Mouse (Mus musculus) neural tube, embryonic 11.5 days (tissue): ENCODE measurements at regions not wholly inside any gene's neighbourhood (a gene's known extent, or its start where the extent isn't known, plus 50 kb on each side); places are given as distances from the start of the nearest gene placed in this dataset.

Experiments
- ATAC-seq: fragments of 200-750 bp; cut with Nextera tagmentation; 2 replicates; pipeline ENCODE4 v1.8.0; 2017; ENCODE audit warnings: moderate number of reproducible peaks, mild to moderate bottlenecking, moderate TSS enrichment, moderate library complexity; ENCODE audit not compliant: insufficient read depth, low FRiP score, low TSS enrichment
- DNase-seq: peaks from one replicate; pipeline ENCODE4 v3.0.0-alpha.2; 2015; ENCODE audit warnings: low spot score
- H3K27ac ChIP-seq: fragments of 300-500 bp; sonication (generic); 2 replicates; pipeline ENCODE4 v1.5.1; 2014; ENCODE audit warnings: low read depth, mild to moderate bottlenecking, low read length
- H3K27me3 ChIP-seq: fragments of 300-500 bp; sonication (generic); 2 replicates; pipeline ENCODE4 v1.6.1; 2014; ENCODE audit warnings: mild to moderate bottlenecking, low read length, mixed read lengths; ENCODE audit not compliant: control insufficient read depth, insufficient read depth
- H3K36me3 ChIP-seq: fragments of 300-500 bp; sonication (generic); 2 replicates; pipeline ENCODE4 v1.6.1; 2014; ENCODE audit warnings: mild to moderate bottlenecking, low read length, moderate library complexity, mixed read lengths; ENCODE audit not compliant: control insufficient read depth, insufficient read depth
- H3K4me1 ChIP-seq: fragments of 300-500 bp; sonication (generic); 2 replicates; pipeline ENCODE4 v1.6.1; 2014; ENCODE audit warnings: low read length, mixed read lengths; ENCODE audit not compliant: control insufficient read depth, insufficient read depth
- H3K4me2 ChIP-seq: fragments of 300-500 bp; sonication (generic); 2 replicates; pipeline ENCODE4 v1.6.1; 2014; ENCODE audit warnings: low read depth, mild to moderate bottlenecking, moderate library complexity
- H3K4me3 ChIP-seq: fragments of 300-500 bp; sonication (generic); 2 replicates; pipeline ENCODE4 v1.5.1; 2014; ENCODE audit warnings: low read depth, low read length
- H3K9ac ChIP-seq: fragments of 300-500 bp; sonication (generic); 2 replicates; pipeline ENCODE4 v1.6.1; 2014; ENCODE audit warnings: mild to moderate bottlenecking, low read length
- H3K9me3 ChIP-seq: fragments of 300-500 bp; sonication (generic); 2 replicates; pipeline ENCODE4 v1.6.1; 2016; ENCODE audit warnings: low read length; ENCODE audit not compliant: control insufficient read depth
- WGBS: fragments of 180-500 bp; shearing (Covaris S2); extraction: QIAGEN DNeasy Blood & Tissue Kit; methylation state at CpG from one replicate; pipeline ENCODE4 v1.1.7; 2014; 5-methylcytosine and 5-hydroxymethylcytosine counted together

DNA sequence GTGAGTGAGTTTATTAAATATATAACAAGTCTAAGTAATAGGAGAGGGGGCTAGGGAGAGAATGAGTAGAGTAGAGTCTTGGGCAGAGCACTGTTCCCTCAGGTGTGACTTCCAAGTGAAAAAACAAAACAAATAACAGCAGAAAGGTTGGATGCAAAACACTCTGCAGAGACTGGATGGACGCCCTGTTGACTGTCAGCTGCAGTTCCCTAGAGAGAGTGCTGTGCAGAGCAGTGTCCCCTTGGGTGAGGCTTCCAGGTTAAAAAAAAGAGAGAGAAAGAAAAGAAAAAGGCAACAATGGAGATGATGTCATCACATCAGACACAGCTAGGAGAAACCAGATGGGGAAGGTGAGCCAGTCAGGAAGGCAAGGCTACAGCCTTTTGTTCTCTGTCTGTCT, 137.6 kb upstream of the Hmgn3 start:
- Histone ChIP-seq H3K4me1 (no peaks in the 10 kb centered on the region), H3K9ac (no peak overlapping the region), H3K27me3 (no peaks in the 10 kb centered on the region), H3K36me3 (no peaks in the 10 kb centered on the region), H3K4me3 (no peak overlapping the region), H3K4me2 (no peak overlapping the region), H3K9me3 (no peaks in the 10 kb centered on the region), H3K27ac (no peak overlapping the region)
- no peak for ATAC-seq
- no peak for DNase-seq
- 62% methylated on average over 1 of the region's 1 CpGs for WGBS

- DNase-seq (no peak), ATAC-seq (no peak)
- H3K27ac ChIP-seq = no peak overlapping the region
- WGBS = 72% methylated on average over 4 of the region's 4 CpGs
- no peaks in the 10 kb centered on the region for H3K27me3 ChIP-seq
- H3K36me3 ChIP-seq = no peaks in the 10 kb centered on the region
- H3K9ac ChIP-seq = no peak overlapping the region
- H3K9me3 ChIP-seq = no peaks in the 10 kb centered on the region
- no peaks in the 10 kb centered on the region for H3K4me1 ChIP-seq
- no peak overlapping the region for H3K4me3 ChIP-seq
- no peak overlapping the region for H3K4me2 ChIP-seq
These were observed 137.2 kb upstream of the Hmgn3 start for GRCm38 (mm10) chr9:83283662-83284061.

DNA sequence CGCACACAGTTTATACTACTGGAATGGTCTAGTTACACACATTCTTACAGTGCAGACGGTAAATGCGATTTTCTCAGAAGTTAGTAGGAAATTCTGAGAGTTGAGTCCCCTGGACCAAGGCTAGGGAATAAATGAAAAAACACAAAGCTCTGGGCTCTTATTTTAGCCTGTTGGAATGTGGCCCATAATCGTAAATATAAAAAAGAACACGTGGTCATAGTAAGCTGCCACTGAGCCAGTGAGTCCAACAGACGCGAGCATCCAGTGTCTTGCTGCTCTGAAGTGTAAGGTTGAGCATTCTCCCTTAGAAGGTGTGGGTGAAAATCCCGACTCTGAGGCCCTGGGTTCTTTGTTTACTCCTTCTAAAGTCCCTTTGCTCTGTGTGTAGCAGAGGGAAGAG, 136.8 kb upstream of the Hmgn3 start:
- ATAC-seq = no peak
- H3K9me3 ChIP-seq = no peaks in the 10 kb centered on the region
- 78% methylated on average over 8 of the region's 8 CpGs for WGBS
- H3K4me3 ChIP-seq = no peak overlapping the region
- no peak for DNase-seq
- H3K27ac ChIP-seq = no peak overlapping the region
- no peak overlapping the region for H3K4me2 ChIP-seq
- H3K36me3 ChIP-seq = no peaks in the 10 kb centered on the region
- no peaks in the 10 kb centered on the region for H3K4me1 ChIP-seq
- no peak overlapping the region for H3K9ac ChIP-seq
- no peaks in the 10 kb centered on the region for H3K27me3 ChIP-seq

GRCm38 (mm10) chr9:83277791-83278190, 131.3 kb upstream of the Hmgn3 start:
- 78% methylated on average over 5 of the region's 5 CpGs for WGBS
- no peaks in the 10 kb centered on the region for H3K4me1 ChIP-seq
- ATAC-seq (no peak), DNase-seq (no peak)
- no peak overlapping the region for H3K4me2 ChIP-seq
- H3K4me3 ChIP-seq = no peak overlapping the region
- H3K9me3 ChIP-seq = no peaks in the 10 kb centered on the region
- no peak overlapping the region for H3K9ac ChIP-seq
- H3K27me3 ChIP-seq = no peaks in the 10 kb centered on the region
- H3K36me3 ChIP-seq = no peaks in the 10 kb centered on the region
- no peak overlapping the region for H3K27ac ChIP-seq

DNA sequence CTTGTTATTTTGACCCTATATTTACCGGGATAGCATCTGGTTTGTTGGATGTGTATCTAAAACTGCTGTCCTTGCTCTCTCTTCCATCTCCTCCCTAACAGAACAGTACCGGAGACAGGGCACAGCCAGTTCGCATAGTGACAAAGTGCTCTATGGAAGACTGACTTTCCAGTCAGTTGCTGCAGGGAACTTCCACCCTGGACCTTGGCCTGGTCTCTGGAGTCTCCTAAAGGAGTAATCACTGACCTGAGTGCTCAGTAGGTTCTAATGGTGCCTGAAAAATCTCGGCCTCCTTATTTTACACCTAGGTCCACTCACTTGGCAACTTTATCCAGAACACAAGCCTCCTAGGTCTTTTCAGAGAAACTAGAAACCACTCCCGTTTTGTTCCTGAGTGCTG, 130.9 kb upstream of the Hmgn3 start:
- H3K4me1 ChIP-seq = no peaks in the 10 kb centered on the region
- no peaks in the 10 kb centered on the region for H3K36me3 ChIP-seq
- no peaks in the 10 kb centered on the region for H3K27me3 ChIP-seq
- no peak overlapping the region for H3K4me3 ChIP-seq
- no peak overlapping the region for H3K4me2 ChIP-seq
- ATAC-seq (no peak), DNase-seq (no peak)
- WGBS = 88% methylated on average over 5 of the region's 5 CpGs
- no peak overlapping the region for H3K27ac ChIP-seq
- H3K9ac ChIP-seq = no peak overlapping the region
- no peaks in the 10 kb centered on the region for H3K9me3 ChIP-seq

DNA sequence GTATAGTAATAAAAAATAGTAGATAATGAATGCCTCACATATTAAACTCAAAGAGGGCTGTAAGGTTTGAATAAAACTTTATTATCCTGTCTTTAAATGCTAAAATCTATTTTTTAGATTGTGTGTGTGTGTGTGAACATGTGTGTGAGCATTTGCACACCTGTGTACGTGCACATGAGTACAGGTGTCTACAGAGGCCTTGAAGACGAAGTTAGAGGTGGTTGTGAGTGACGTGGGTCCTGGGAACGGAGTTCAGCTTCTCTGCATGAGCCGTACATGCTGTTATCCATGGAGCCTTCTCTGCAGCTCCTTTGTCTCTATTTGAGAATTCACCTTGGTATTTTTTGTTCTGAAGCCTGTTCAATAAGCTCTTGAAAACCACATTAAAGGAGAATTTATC, 129.8 kb upstream of the Hmgn3 start:
- ATAC-seq (no peak), DNase-seq (no peak)
- Histone ChIP-seq H3K27me3 (no peaks in the 10 kb centered on the region), H3K9ac (no peak overlapping the region), H3K9me3 (no peaks in the 10 kb centered on the region), H3K27ac (no peak overlapping the region), H3K4me3 (no peak overlapping the region), H3K4me2 (no peak overlapping the region), H3K36me3 (no peaks in the 10 kb centered on the region), H3K4me1 (no peaks in the 10 kb centered on the region)
- 89% methylated on average over 5 of the region's 5 CpGs for WGBS

DNA sequence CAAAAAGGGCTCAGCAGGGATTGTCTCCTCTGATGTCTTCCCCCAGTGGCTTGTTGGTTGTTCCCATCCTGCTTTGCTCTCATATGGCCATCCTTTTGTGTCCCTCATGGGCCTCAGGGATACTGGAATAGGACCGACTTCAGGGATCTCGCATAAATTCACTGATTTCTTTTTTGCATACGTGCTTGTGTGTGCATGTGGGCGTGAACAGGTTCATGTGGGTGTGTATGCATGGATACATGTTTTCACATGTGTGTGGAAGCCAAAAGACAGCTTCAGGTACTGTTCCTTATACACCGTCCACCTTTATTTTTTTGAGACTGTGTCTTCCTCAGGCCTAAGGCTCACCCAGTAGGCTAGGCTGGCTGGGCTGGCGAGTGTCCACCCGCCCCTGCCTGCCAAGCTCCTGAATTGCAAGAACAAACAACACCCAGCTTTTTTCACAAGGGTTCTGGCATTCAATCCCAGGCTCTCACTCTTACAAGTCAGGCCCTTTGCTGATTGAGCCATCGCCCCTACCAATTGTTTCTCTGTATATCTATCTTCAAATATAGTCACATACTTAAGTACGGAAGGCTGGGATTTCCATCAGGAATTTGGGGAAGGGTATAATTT, 127.0 kb upstream of the Hmgn3 start:
- H3K4me2 ChIP-seq = no peak overlapping the region
- no peak overlapping the region for H3K4me3 ChIP-seq
- no peak overlapping the region for H3K27ac ChIP-seq
- H3K9me3 ChIP-seq = no peaks in the 10 kb centered on the region
- H3K36me3 ChIP-seq = no peaks in the 10 kb centered on the region
- no peak overlapping the region for H3K9ac ChIP-seq
- H3K4me1 ChIP-seq = no peaks in the 10 kb centered on the region
- DNase-seq = no peak
- H3K27me3 ChIP-seq = no peaks in the 10 kb centered on the region
- WGBS = 88% methylated on average over 9 of the region's 9 CpGs
- no peak for ATAC-seq

GRCm38 (mm10) chr9:83265736-83266135, 119.3 kb upstream of the Hmgn3 start:
- Histone ChIP-seq H3K27me3 (no peaks in the 10 kb centered on the region), H3K9ac (no peak overlapping the region), H3K4me1 (no peaks in the 10 kb centered on the region), H3K36me3 (no peaks in the 10 kb centered on the region), H3K27ac (no peak overlapping the region), H3K4me2 (no peak overlapping the region), H3K9me3 (no peaks in the 10 kb centered on the region), H3K4me3 (no peak overlapping the region)
- ATAC-seq (no peak), DNase-seq (no peak)
- 85% methylated on average over 6 of the region's 6 CpGs for WGBS

DNA sequence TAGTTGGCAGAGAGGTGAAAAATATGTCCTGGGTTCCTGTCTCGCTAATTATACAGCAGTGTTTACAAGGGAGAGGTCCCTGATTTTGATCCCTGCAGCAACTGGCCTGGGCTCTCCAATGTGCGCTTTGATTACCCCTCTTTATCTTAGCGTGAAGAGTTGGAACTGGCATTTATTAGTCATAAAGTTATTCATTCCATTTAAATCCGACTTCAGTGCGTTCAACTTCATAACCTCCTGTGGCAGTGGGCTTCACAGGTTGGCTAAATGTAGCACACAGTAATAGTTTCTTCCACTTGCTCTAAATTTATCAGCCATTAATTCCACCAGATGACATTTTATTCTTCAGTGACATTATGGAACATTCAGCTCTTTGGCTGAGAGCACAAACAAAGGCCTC, 113.0 kb upstream of the Hmgn3 start:
- Histone ChIP-seq H3K27ac (no peak overlapping the region), H3K4me2 (no peak overlapping the region), H3K4me1 (no peaks in the 10 kb centered on the region), H3K9me3 (no peaks in the 10 kb centered on the region), H3K36me3 (no peaks in the 10 kb centered on the region), H3K9ac (no peak overlapping the region), H3K27me3 (no peaks in the 10 kb centered on the region), H3K4me3 (no peak overlapping the region)
- ATAC-seq (no peak), DNase-seq (no peak)
- WGBS = 88% methylated on average over 5 of the region's 5 CpGs
